Mouse (Mus musculus) C2C12 (cell line): Measurements from ENCODE around the gene Stra8.

Source experiments
- CEBPB ChIP-seq: IDR thresholded peaks from one replicate; pipeline ENCODE4 v1.6.1; 2011; ENCODE audit warnings: low read depth, mild to moderate bottlenecking, control low read depth, moderate library complexity
- CTCF ChIP-seq: IDR thresholded peaks from one replicate; pipeline ENCODE4 v1.5.1; 2011; ENCODE audit not compliant: control insufficient read depth, insufficient read depth, insufficient read length
- MAX ChIP-seq: IDR thresholded peaks from one replicate; pipeline ENCODE4 v1.6.1; 2011; ENCODE audit warnings: mild to moderate bottlenecking, control low read depth
- MYOD1 ChIP-seq: IDR thresholded peaks from one replicate; pipeline ENCODE4 v1.6.1; 2011; ENCODE audit warnings: low read depth; ENCODE audit not compliant: control insufficient read depth, insufficient read length
- USF1 ChIP-seq: IDR thresholded peaks from one replicate; pipeline ENCODE4 v1.6.1; 2011; ENCODE audit warnings: low read depth, mild to moderate bottlenecking, control low read depth, moderate library complexity

DNA sequence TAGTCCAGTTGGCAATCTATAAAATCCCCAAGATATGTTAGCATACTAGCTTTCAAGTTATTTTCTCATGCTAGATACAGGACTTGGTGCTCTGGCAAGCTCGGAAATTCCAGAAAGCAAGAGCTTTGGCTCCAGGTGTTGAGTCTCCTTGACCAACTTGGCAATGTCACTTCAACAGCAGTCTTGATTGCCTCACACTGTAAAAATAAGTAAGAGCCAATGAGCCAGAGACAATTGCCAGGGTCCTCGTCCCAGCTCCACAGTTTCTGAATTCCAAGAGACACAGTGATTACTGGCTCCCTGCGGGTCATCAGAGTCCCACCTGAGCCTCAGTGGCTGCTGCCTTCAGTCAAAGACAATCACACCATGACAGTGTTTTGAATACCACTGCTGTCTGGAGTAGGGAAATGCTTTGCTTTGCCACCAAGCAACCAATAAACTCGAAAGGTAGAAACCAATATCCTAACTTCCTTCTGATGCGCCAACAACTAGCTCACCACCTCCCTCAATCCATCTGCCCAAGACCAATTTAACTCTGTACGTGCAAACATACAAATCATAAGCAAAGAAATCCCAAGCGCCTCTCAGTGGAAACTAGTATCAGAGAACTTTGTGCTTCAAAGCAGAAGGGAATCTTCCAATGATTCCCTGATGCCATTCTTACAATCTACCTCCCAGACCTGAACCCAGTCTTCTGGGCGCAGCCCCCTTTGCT, 10.2 kb upstream of the Stra8 start:
- TF ChIP-seq CTCF (no peak), MYOD1 (no peak), USF1 (no peak), MAX (no peak), CEBPB (no peak)
